Mouse (Mus musculus): Measurements from ENCODE around the gene Frzb. TPM values are rescaled to one million over a fixed set of nuclear protein-coding genes. Genes with fewer than 3 reads are reported as not detected.
A peak's percentile ranks its signal among the peaks of the same experiment; 100 is the strongest.
"Not testable (repeated sequence)": the region's sequence is repeated elsewhere in the genome, so short reads cannot be mapped to it uniquely, and the experiment has no call there.

The Frzb gene
- polyA plus RNA-seq (2015; fragmentation: Nextera tagmentation; extraction: Ambion mirVana), result 1.5 and 2.6 TPM in 2 replicates

- under 1% methylated on average over 33 of the region's 33 CpGs for WGBS
- no peaks in the 10 kb centered on the region for H3K36me3 ChIP-seq (ENCODE audit: control insufficient read depth, insufficient read depth, low read length)
- H3K4me1 ChIP-seq (replicated peaks; ENCODE audit: control insufficient read depth, insufficient read depth, low read length), result peaks cover 7% of the 10 kb centered on the region
- no peak within 1 kb of the TSS for H3K27ac ChIP-seq (ENCODE audit: low read length)
- H3K4me2 ChIP-seq (ENCODE audit: low read depth, low read length), result peak within 1 kb of the TSS; percentile 93
- peaks cover 16% of the 10 kb centered on the region for H3K27me3 ChIP-seq (ENCODE audit: control insufficient read depth, insufficient read depth, low read depth, low read length)
- peak; percentile 81 for ATAC-seq (ENCODE audit: low read depth)
- H3K9me3 ChIP-seq (ENCODE audit: control insufficient read depth, low read length), result peaks cover 6% of the 10 kb centered on the region
- peak within 1 kb of the TSS; percentile 55 for H3K4me3 ChIP-seq (ENCODE audit: low read length)
- H3K9ac ChIP-seq (ENCODE audit: low read length), result peak within 1 kb of the TSS; percentile 50
These were observed at the start of gene Frzb for GRCm38 (mm10) chr2:80447291-80447791. Gene Frzb, minus strand, starts transcription at chr2:80447625.

- not testable (repeated sequence) for H3K27me3 ChIP-seq (ENCODE audit: control insufficient read depth, insufficient read depth, low read depth, low read length); ATAC-seq (ENCODE audit: low read depth); H3K4me2 ChIP-seq (ENCODE audit: low read depth, low read length); H3K9me3 ChIP-seq (ENCODE audit: control insufficient read depth, low read length); H3K36me3 ChIP-seq (ENCODE audit: control insufficient read depth, insufficient read depth, low read length); H3K4me3 ChIP-seq (ENCODE audit: low read length); H3K4me1 ChIP-seq (replicated peaks; ENCODE audit: control insufficient read depth, insufficient read depth, low read length); H3K9ac ChIP-seq (ENCODE audit: low read length); H3K27ac ChIP-seq (ENCODE audit: low read length)
- 62% methylated on average over 7 of the region's 7 CpGs for WGBS
These were observed 47.9 kb upstream of the Frzb start for GRCm38 (mm10) chr2:80495304-80495703.

- no peaks in the 10 kb centered on the region for H3K4me1 ChIP-seq (replicated peaks; ENCODE audit: control insufficient read depth, insufficient read depth, low read length)
- H3K9ac ChIP-seq (ENCODE audit: low read length), result no peak overlapping the region
- H3K4me3 ChIP-seq (ENCODE audit: low read length), result no peak overlapping the region
- no peak overlapping the region for H3K4me2 ChIP-seq (ENCODE audit: low read depth, low read length)
- ATAC-seq (ENCODE audit: low read depth), result no peak
- no peak overlapping the region for H3K27ac ChIP-seq (ENCODE audit: low read length)
- no peaks in the 10 kb centered on the region for H3K36me3 ChIP-seq (ENCODE audit: control insufficient read depth, insufficient read depth, low read length)
- no peaks in the 10 kb centered on the region for H3K27me3 ChIP-seq (ENCODE audit: control insufficient read depth, insufficient read depth, low read depth, low read length)
- no peaks in the 10 kb centered on the region for H3K9me3 ChIP-seq (ENCODE audit: control insufficient read depth, low read length)
- 59% methylated on average over 5 of the region's 5 CpGs for WGBS
These were observed 39.4 kb upstream of the Frzb start for GRCm38 (mm10) chr2:80486851-80487250.

- H3K4me3 ChIP-seq (ENCODE audit: low read length), result no peak overlapping the region
- H3K4me1 ChIP-seq (replicated peaks; ENCODE audit: control insufficient read depth, insufficient read depth, low read length), result no peaks in the 10 kb centered on the region
- no peaks in the 10 kb centered on the region for H3K36me3 ChIP-seq (ENCODE audit: control insufficient read depth, insufficient read depth, low read length)
- H3K9ac ChIP-seq (ENCODE audit: low read length), result no peak overlapping the region
- no peak overlapping the region for H3K4me2 ChIP-seq (ENCODE audit: low read depth, low read length)
- H3K9me3 ChIP-seq (ENCODE audit: control insufficient read depth, low read length), result no peaks in the 10 kb centered on the region
- no peak overlapping the region for H3K27ac ChIP-seq (ENCODE audit: low read length)
- no peak for ATAC-seq (ENCODE audit: low read depth)
- no peaks in the 10 kb centered on the region for H3K27me3 ChIP-seq (ENCODE audit: control insufficient read depth, insufficient read depth, low read depth, low read length)
- 90% methylated on average over 5 of the region's 5 CpGs for WGBS
These were observed 37.5 kb upstream of the Frzb start for GRCm38 (mm10) chr2:80484951-80485350.

- Histone ChIP-seq H3K36me3 (ENCODE audit: control insufficient read depth, insufficient read depth, low read length) (no peaks in the 10 kb centered on the region), H3K9ac (ENCODE audit: low read length) (no peak overlapping the region), H3K27me3 (ENCODE audit: control insufficient read depth, insufficient read depth, low read depth, low read length) (no peaks in the 10 kb centered on the region), H3K4me3 (ENCODE audit: low read length) (no peak overlapping the region), H3K9me3 (ENCODE audit: control insufficient read depth, low read length) (no peaks in the 10 kb centered on the region), H3K4me1 (replicated peaks; ENCODE audit: control insufficient read depth, insufficient read depth, low read length) (no peaks in the 10 kb centered on the region), H3K27ac (ENCODE audit: low read length) (no peak overlapping the region), H3K4me2 (ENCODE audit: low read depth, low read length) (no peak overlapping the region)
- no peak for ATAC-seq (ENCODE audit: low read depth)
- WGBS, result 65% methylated on average over 1 of the region's 1 CpGs
These were observed 28.4 kb upstream of the Frzb start for GRCm38 (mm10) chr2:80475831-80476230.

- H3K9ac ChIP-seq (ENCODE audit: low read length), result no peak overlapping the region
- ATAC-seq (ENCODE audit: low read depth), result no peak
- H3K4me1 ChIP-seq (replicated peaks; ENCODE audit: control insufficient read depth, insufficient read depth, low read length), result no peaks in the 10 kb centered on the region
- no peaks in the 10 kb centered on the region for H3K27me3 ChIP-seq (ENCODE audit: control insufficient read depth, insufficient read depth, low read depth, low read length)
- no peak overlapping the region for H3K4me2 ChIP-seq (ENCODE audit: low read depth, low read length)
- 46% methylated on average over 5 of the region's 5 CpGs for WGBS
- H3K9me3 ChIP-seq (ENCODE audit: control insufficient read depth, low read length), result no peaks in the 10 kb centered on the region
- no peak overlapping the region for H3K27ac ChIP-seq (ENCODE audit: low read length)
- H3K4me3 ChIP-seq (ENCODE audit: low read length), result no peak overlapping the region
- no peaks in the 10 kb centered on the region for H3K36me3 ChIP-seq (ENCODE audit: control insufficient read depth, insufficient read depth, low read length)
These were observed 26.9 kb upstream of the Frzb start for GRCm38 (mm10) chr2:80474247-80474796.

- WGBS, result 50% methylated on average over 16 of the region's 16 CpGs
- H3K4me2 ChIP-seq (ENCODE audit: low read depth, low read length), result no peak overlapping the region
- no peak overlapping the region for H3K27ac ChIP-seq (ENCODE audit: low read length)
- H3K4me1 ChIP-seq (replicated peaks; ENCODE audit: control insufficient read depth, insufficient read depth, low read length), result no peaks in the 10 kb centered on the region; the same call in 1 of the 2 replicates
- H3K9me3 ChIP-seq (ENCODE audit: control insufficient read depth, low read length), result no peaks in the 10 kb centered on the region
- H3K9ac ChIP-seq (ENCODE audit: low read length), result no peak overlapping the region
- no peaks in the 10 kb centered on the region for H3K27me3 ChIP-seq (ENCODE audit: control insufficient read depth, insufficient read depth, low read depth, low read length)
- no peaks in the 10 kb centered on the region for H3K36me3 ChIP-seq (ENCODE audit: control insufficient read depth, insufficient read depth, low read length)
- H3K4me3 ChIP-seq (ENCODE audit: low read length), result no peak overlapping the region
- ATAC-seq (ENCODE audit: low read depth), result no peak
These were observed 18.8 kb upstream of the Frzb start for GRCm38 (mm10) chr2:80465991-80466821.

GRCm38 (mm10) chr2:80461827-80462226 is 14.4 kb upstream of the Frzb start:
- no peaks in the 10 kb centered on the region for H3K27me3 ChIP-seq (ENCODE audit: control insufficient read depth, insufficient read depth, low read depth, low read length)

GRCm38 (mm10) chr2:80448231-80448630 is 806 bp upstream of the Frzb start:
- H3K4me3 ChIP-seq (ENCODE audit: low read length), result peak overlapping the region; percentile 55
- WGBS, result 1% methylated on average over 12 of the region's 12 CpGs
- peaks cover 6% of the 10 kb centered on the region for H3K9me3 ChIP-seq (ENCODE audit: control insufficient read depth, low read length)
- no peaks in the 10 kb centered on the region for H3K36me3 ChIP-seq (ENCODE audit: control insufficient read depth, insufficient read depth, low read length)
- H3K4me2 ChIP-seq (ENCODE audit: low read depth, low read length), result peak overlapping the region; percentile 93
- peak; percentile 60 for ATAC-seq (ENCODE audit: low read depth)
- peaks cover 7% of the 10 kb centered on the region for H3K4me1 ChIP-seq (replicated peaks; ENCODE audit: control insufficient read depth, insufficient read depth, low read length)
- peak overlapping the region; percentile 36 for H3K9ac ChIP-seq (ENCODE audit: low read length)
- H3K27me3 ChIP-seq (ENCODE audit: control insufficient read depth, insufficient read depth, low read depth, low read length), result peaks cover 16% of the 10 kb centered on the region
- no peak overlapping the region for H3K27ac ChIP-seq (ENCODE audit: low read length)

More at GRCm38 (mm10) chr2:80461827-80462226, 14.4 kb upstream of the Frzb start:
- H3K36me3 ChIP-seq (ENCODE audit: control insufficient read depth, insufficient read depth, low read length), result no peaks in the 10 kb centered on the region
- WGBS, result 77% methylated on average over 8 of the region's 8 CpGs
- ATAC-seq (ENCODE audit: low read depth), result no peak
- no peaks in the 10 kb centered on the region; the same call in 1 of the 2 replicates for H3K4me1 ChIP-seq (replicated peaks; ENCODE audit: control insufficient read depth, insufficient read depth, low read length)
- H3K9me3 ChIP-seq (ENCODE audit: control insufficient read depth, low read length), result no peaks in the 10 kb centered on the region
- H3K4me3 ChIP-seq (ENCODE audit: low read length), result no peak overlapping the region
- H3K4me2 ChIP-seq (ENCODE audit: low read depth, low read length), result no peak overlapping the region
- H3K27ac ChIP-seq (ENCODE audit: low read length), result no peak overlapping the region
- no peak overlapping the region for H3K9ac ChIP-seq (ENCODE audit: low read length)
